Mouse (Mus musculus): ENCODE results near the gene Xaf1. TPM values are rescaled to one million over a fixed set of nuclear protein-coding genes. Genes with fewer than 3 reads are reported as not detected.

The Xaf1 gene
- polyA plus RNA-seq, 1 experiment from 2014 or later, result 1.3 TPM

- Histone ChIP-seq H3K4me2 (ENCODE audit: low read depth) (no peak overlapping the region), H3K9ac (ENCODE audit: low read length) (no peak overlapping the region), H3K4me1 (ENCODE audit: control insufficient read depth, insufficient read depth, low read length) (no peaks in the 10 kb centered on the region), H3K9me3 (ENCODE audit: control insufficient read depth, low read length) (no peaks in the 10 kb centered on the region), H3K4me3 (ENCODE audit: low read depth, low read length) (no peak overlapping the region), H3K27me3 (ENCODE audit: control insufficient read depth, insufficient read depth, low read length) (no peaks in the 10 kb centered on the region), H3K27ac (ENCODE audit: low read depth, low read length) (no peak overlapping the region), H3K36me3 (ENCODE audit: control insufficient read depth, insufficient read depth, low read length) (no peaks in the 10 kb centered on the region)
- WGBS, result 90% methylated on average over 5 of the region's 5 CpGs
- DNase-seq (ENCODE audit: low spot score), result no peak
- no peak for ATAC-seq (ENCODE audit: insufficient read depth, low FRiP score, low TSS enrichment)
Observed at GRCm38 (mm10) chr11:72281143-72281851, 20.1 kb upstream of the Xaf1 start.

GRCm38 (mm10) chr11:72281852-72282400, 19.5 kb upstream of the Xaf1 start:
- H3K9me3 ChIP-seq (ENCODE audit: control insufficient read depth, low read length), result no peaks in the 10 kb centered on the region
- ATAC-seq (ENCODE audit: insufficient read depth, low FRiP score, low TSS enrichment), result no peak
- H3K36me3 ChIP-seq (ENCODE audit: control insufficient read depth, insufficient read depth, low read length), result no peaks in the 10 kb centered on the region
- no peaks in the 10 kb centered on the region for H3K4me1 ChIP-seq (ENCODE audit: control insufficient read depth, insufficient read depth, low read length)
- DNase-seq (ENCODE audit: low spot score), result no peak
- WGBS, result 77% methylated on average over 5 of the region's 5 CpGs
- no peaks in the 10 kb centered on the region for H3K27me3 ChIP-seq (ENCODE audit: control insufficient read depth, insufficient read depth, low read length)
- H3K4me3 ChIP-seq (ENCODE audit: low read depth, low read length), result no peak overlapping the region
- H3K27ac ChIP-seq (ENCODE audit: low read depth, low read length), result no peak overlapping the region
- no peak overlapping the region for H3K9ac ChIP-seq (ENCODE audit: low read length)
- H3K4me2 ChIP-seq (ENCODE audit: low read depth), result no peak overlapping the region

- no peaks in the 10 kb centered on the region for H3K9me3 ChIP-seq (ENCODE audit: control insufficient read depth, low read length)
- H3K27me3 ChIP-seq (ENCODE audit: control insufficient read depth, insufficient read depth, low read length), result no peaks in the 10 kb centered on the region
- no peaks in the 10 kb centered on the region for H3K36me3 ChIP-seq (ENCODE audit: control insufficient read depth, insufficient read depth, low read length)
- no peak overlapping the region for H3K4me2 ChIP-seq (ENCODE audit: low read depth)
- no peaks in the 10 kb centered on the region for H3K4me1 ChIP-seq (ENCODE audit: control insufficient read depth, insufficient read depth, low read length)
- no peak for DNase-seq (ENCODE audit: low spot score)
- no peak overlapping the region for H3K4me3 ChIP-seq (ENCODE audit: low read depth, low read length)
- 90% methylated on average over 16 of the region's 16 CpGs for WGBS
- no peak for ATAC-seq (ENCODE audit: insufficient read depth, low FRiP score, low TSS enrichment)
- H3K9ac ChIP-seq (ENCODE audit: low read length), result no peak overlapping the region
- no peak overlapping the region for H3K27ac ChIP-seq (ENCODE audit: low read depth, low read length)
Observed at GRCm38 (mm10) chr11:72283486-72284224, 17.8 kb upstream of the Xaf1 start.

- H3K9ac ChIP-seq (ENCODE audit: low read length), result no peak overlapping the region
- WGBS, result 83% methylated on average over 14 of the region's 14 CpGs
- DNase-seq (ENCODE audit: low spot score) (no peak), ATAC-seq (ENCODE audit: insufficient read depth, low FRiP score, low TSS enrichment) (no peak)
- no peaks in the 10 kb centered on the region for H3K9me3 ChIP-seq (ENCODE audit: control insufficient read depth, low read length)
- H3K4me2 ChIP-seq (ENCODE audit: low read depth), result no peak overlapping the region
- H3K4me1 ChIP-seq (ENCODE audit: control insufficient read depth, insufficient read depth, low read length), result no peaks in the 10 kb centered on the region
- no peak overlapping the region for H3K4me3 ChIP-seq (ENCODE audit: low read depth, low read length)
- H3K36me3 ChIP-seq (ENCODE audit: control insufficient read depth, insufficient read depth, low read length), result no peaks in the 10 kb centered on the region
- no peaks in the 10 kb centered on the region for H3K27me3 ChIP-seq (ENCODE audit: control insufficient read depth, insufficient read depth, low read length)
- no peak overlapping the region for H3K27ac ChIP-seq (ENCODE audit: low read depth, low read length)
Observed at GRCm38 (mm10) chr11:72284532-72285182, 16.8 kb upstream of the Xaf1 start.

GRCm38 (mm10) chr11:72285971-72286480, 15.4 kb upstream of the Xaf1 start:
- H3K4me1 ChIP-seq (ENCODE audit: control insufficient read depth, insufficient read depth, low read length), result no peaks in the 10 kb centered on the region
- WGBS, result 78% methylated on average over 6 of the region's 6 CpGs

GRCm38 (mm10) chr11:72286651-72287050, 14.8 kb upstream of the Xaf1 start:
- 83% methylated on average over 3 of the region's 3 CpGs for WGBS
- Histone ChIP-seq H3K4me2 (ENCODE audit: low read depth) (no peak overlapping the region), H3K4me3 (ENCODE audit: low read depth, low read length) (no peak overlapping the region), H3K27me3 (ENCODE audit: control insufficient read depth, insufficient read depth, low read length) (no peaks in the 10 kb centered on the region), H3K9ac (ENCODE audit: low read length) (no peak overlapping the region), H3K4me1 (ENCODE audit: control insufficient read depth, insufficient read depth, low read length) (no peaks in the 10 kb centered on the region), H3K9me3 (ENCODE audit: control insufficient read depth, low read length) (no peaks in the 10 kb centered on the region), H3K27ac (ENCODE audit: low read depth, low read length) (no peak overlapping the region), H3K36me3 (ENCODE audit: control insufficient read depth, insufficient read depth, low read length) (no peaks in the 10 kb centered on the region)
- ATAC-seq (ENCODE audit: insufficient read depth, low FRiP score, low TSS enrichment), result no peak
- DNase-seq (ENCODE audit: low spot score), result no peak

More at GRCm38 (mm10) chr11:72285971-72286480, 15.4 kb upstream of the Xaf1 start:
- DNase-seq (ENCODE audit: low spot score) (no peak), ATAC-seq (ENCODE audit: insufficient read depth, low FRiP score, low TSS enrichment) (no peak)
- H3K4me3 ChIP-seq (ENCODE audit: low read depth, low read length), result no peak overlapping the region
- H3K27me3 ChIP-seq (ENCODE audit: control insufficient read depth, insufficient read depth, low read length), result no peaks in the 10 kb centered on the region
- no peak overlapping the region for H3K4me2 ChIP-seq (ENCODE audit: low read depth)
- no peak overlapping the region for H3K9ac ChIP-seq (ENCODE audit: low read length)
- H3K36me3 ChIP-seq (ENCODE audit: control insufficient read depth, insufficient read depth, low read length), result no peaks in the 10 kb centered on the region
- no peaks in the 10 kb centered on the region for H3K9me3 ChIP-seq (ENCODE audit: control insufficient read depth, low read length)
- H3K27ac ChIP-seq (ENCODE audit: low read depth, low read length), result no peak overlapping the region

GRCm38 (mm10) chr11:72287126-72287525, 14.3 kb upstream of the Xaf1 start:
- 95% methylated on average over 2 of the region's 2 CpGs for WGBS
- Histone ChIP-seq H3K4me1 (ENCODE audit: control insufficient read depth, insufficient read depth, low read length) (no peaks in the 10 kb centered on the region), H3K27me3 (ENCODE audit: control insufficient read depth, insufficient read depth, low read length) (no peaks in the 10 kb centered on the region), H3K9ac (ENCODE audit: low read length) (no peak overlapping the region), H3K27ac (ENCODE audit: low read depth, low read length) (no peak overlapping the region), H3K9me3 (ENCODE audit: control insufficient read depth, low read length) (no peaks in the 10 kb centered on the region), H3K36me3 (ENCODE audit: control insufficient read depth, insufficient read depth, low read length) (no peaks in the 10 kb centered on the region), H3K4me3 (ENCODE audit: low read depth, low read length) (no peak overlapping the region), H3K4me2 (ENCODE audit: low read depth) (no peak overlapping the region)
- DNase-seq (ENCODE audit: low spot score) (no peak), ATAC-seq (ENCODE audit: insufficient read depth, low FRiP score, low TSS enrichment) (no peak)

GRCm38 (mm10) chr11:72287543-72287942, 13.9 kb upstream of the Xaf1 start:
- H3K27me3 ChIP-seq (ENCODE audit: control insufficient read depth, insufficient read depth, low read length), result no peaks in the 10 kb centered on the region
- no peaks in the 10 kb centered on the region for H3K4me1 ChIP-seq (ENCODE audit: control insufficient read depth, insufficient read depth, low read length)
- no peak overlapping the region for H3K4me3 ChIP-seq (ENCODE audit: low read depth, low read length)
- H3K4me2 ChIP-seq (ENCODE audit: low read depth), result no peak overlapping the region
- H3K9ac ChIP-seq (ENCODE audit: low read length), result no peak overlapping the region
- DNase-seq (ENCODE audit: low spot score) (no peak), ATAC-seq (ENCODE audit: insufficient read depth, low FRiP score, low TSS enrichment) (no peak)
- H3K9me3 ChIP-seq (ENCODE audit: control insufficient read depth, low read length), result no peaks in the 10 kb centered on the region
- 91% methylated on average over 3 of the region's 3 CpGs for WGBS
- no peaks in the 10 kb centered on the region for H3K36me3 ChIP-seq (ENCODE audit: control insufficient read depth, insufficient read depth, low read length)
- H3K27ac ChIP-seq (ENCODE audit: low read depth, low read length), result no peak overlapping the region
